Mouse (Mus musculus): ENCODE data around the gene Prkg2.

DNA sequence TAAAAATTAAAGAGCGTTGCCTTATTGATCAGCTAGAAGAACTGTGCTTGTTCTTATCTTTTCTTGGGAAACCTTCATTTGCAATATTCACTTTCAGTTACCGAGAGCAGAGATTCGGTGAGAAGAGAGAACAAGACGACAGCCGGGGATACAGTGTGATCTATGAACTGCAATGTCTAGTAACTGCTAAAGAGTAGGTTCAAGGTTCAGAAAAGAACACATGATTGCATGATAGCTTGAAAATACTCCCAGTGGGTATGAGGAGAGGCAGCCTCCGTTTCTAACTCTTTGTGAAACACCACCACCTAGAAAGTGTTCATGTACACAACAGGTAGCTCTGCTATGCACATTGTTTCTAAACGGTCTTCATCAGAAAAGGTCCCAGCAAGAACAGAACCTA, 55.8 kb downstream of the Prkg2 start:
- TF ChIP-seq CTCF (IDR thresholded peaks at IDR 0.05; ENCODE audit: low read depth) (no peak), EP300 (IDR thresholded peaks at IDR 0.05; ENCODE audit: low read depth) (no peak)

All from liver, embryonic 14.5 days (tissue).